Mouse (Mus musculus): ENCODE results near the gene Smtnl2. TPM values are rescaled to one million over a fixed set of nuclear protein-coding genes. Genes with fewer than 3 reads are reported as not detected.
"Not testable (repeated sequence)": the region's sequence is repeated elsewhere in the genome, so short reads cannot be mapped to it uniquely, and the experiment has no call there.

The Smtnl2 gene
- polyA plus RNA-seq, 1 experiment from 2014 or later: 7.0 TPM

- H3K4me1 ChIP-seq (replicated peaks; ENCODE audit: control insufficient read depth, insufficient read depth, low read length): peaks cover 5% of the 10 kb centered on the region; the same call in 1 of the 2 replicates
- no peak for ATAC-seq (replicated peaks; ENCODE audit: low FRiP score)
These were observed 35.0 kb upstream of the Smtnl2 start for GRCm38 (mm10) chr11:72446311-72447105.

DNA sequence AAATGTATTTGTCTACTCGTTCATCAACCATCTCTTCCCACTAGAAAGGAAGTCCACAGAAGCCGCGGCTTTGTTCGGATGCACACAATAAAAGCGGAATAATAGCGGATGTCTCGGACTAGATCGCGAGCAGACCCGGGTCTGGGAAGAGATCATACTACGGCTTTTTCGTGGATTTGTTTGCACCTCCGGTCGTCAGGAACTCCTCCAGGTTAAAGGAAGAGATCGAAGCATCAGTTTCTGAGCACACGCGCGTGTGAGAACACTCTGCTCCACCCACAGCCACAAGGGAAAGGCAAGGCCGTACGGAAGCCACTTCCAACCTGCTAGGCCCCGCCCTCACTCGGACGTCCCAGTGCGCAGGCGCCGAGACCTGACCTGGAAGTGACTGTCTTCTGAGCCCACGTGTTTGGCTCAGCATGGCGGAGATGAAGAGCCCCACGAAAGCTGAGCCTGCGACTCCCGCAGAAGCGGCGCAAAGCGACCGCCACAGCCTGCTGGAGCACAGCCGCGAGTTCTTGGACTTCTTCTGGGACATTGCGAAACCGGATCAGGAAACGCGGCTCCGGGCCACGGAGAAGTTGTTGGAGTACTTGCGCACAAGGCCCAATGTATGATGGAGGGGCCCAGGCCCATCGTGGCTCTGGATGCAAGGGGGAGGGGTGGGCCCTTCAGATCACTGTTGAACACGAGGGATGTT is 29.6 kb upstream of the Smtnl2 start, which contains the start of gene Mybbp1a:
Gene Mybbp1a (plus strand): TSS at position 391 of the 700 bp plus-strand sequence.
- H3K4me1 ChIP-seq (replicated peaks; ENCODE audit: control insufficient read depth, insufficient read depth, low read length): peaks cover 5% of the 10 kb centered on the region; the same call in 1 of the 2 replicates
- DNase-seq (ENCODE audit: low spot score) (peak; percentile 98), ATAC-seq (replicated peaks; ENCODE audit: low FRiP score) (peak; percentile 93)
- peak within 1 kb of the TSS; percentile 80 for H3K4me3 ChIP-seq (ENCODE audit: low read depth, low read length)
- peak within 1 kb of the TSS; percentile 77 for H3K9ac ChIP-seq (ENCODE audit: low read length)
- peaks cover 23% of the 10 kb centered on the region for H3K36me3 ChIP-seq (ENCODE audit: control insufficient read depth, insufficient read depth, low read length)
- peak within 1 kb of the TSS; percentile 94 for H3K27ac ChIP-seq (ENCODE audit: low read depth, low read length)
- no peaks in the 10 kb centered on the region for H3K27me3 ChIP-seq (ENCODE audit: control insufficient read depth, insufficient read depth, low read length)
- WGBS: under 1% methylated on average over 46 of the region's 46 CpGs
- H3K4me2 ChIP-seq (ENCODE audit: low read depth, low read length, severe bottlenecking): peak within 1 kb of the TSS; percentile 55
- no peaks in the 10 kb centered on the region for H3K9me3 ChIP-seq (ENCODE audit: control insufficient read depth, low read length)

More at GRCm38 (mm10) chr11:72446311-72447105, 35.0 kb upstream of the Smtnl2 start:
- Histone ChIP-seq H3K36me3 (ENCODE audit: control insufficient read depth, insufficient read depth, low read length) (peaks cover 65% of the 10 kb centered on the region), H3K27me3 (ENCODE audit: control insufficient read depth, insufficient read depth, low read length) (no peaks in the 10 kb centered on the region), H3K4me2 (ENCODE audit: low read depth, low read length, severe bottlenecking) (no peak overlapping the region), H3K27ac (ENCODE audit: low read depth, low read length) (no peak overlapping the region), H3K9ac (ENCODE audit: low read length) (no peak overlapping the region), H3K9me3 (ENCODE audit: control insufficient read depth, low read length) (no peaks in the 10 kb centered on the region), H3K4me3 (ENCODE audit: low read depth, low read length) (no peak overlapping the region)
- WGBS: 84% methylated on average over 6 of the region's 6 CpGs
- DNase-seq (ENCODE audit: low spot score): peak; percentile 73

- peak overlapping the region; percentile 55 for H3K4me2 ChIP-seq (ENCODE audit: low read depth, low read length, severe bottlenecking)
- H3K4me3 ChIP-seq (ENCODE audit: low read depth, low read length): peak overlapping the region; percentile 80
- peak overlapping the region; percentile 77 for H3K9ac ChIP-seq (ENCODE audit: low read length)
- H3K9me3 ChIP-seq (ENCODE audit: control insufficient read depth, low read length); DNase-seq (ENCODE audit: low spot score); H3K27me3 ChIP-seq (ENCODE audit: control insufficient read depth, insufficient read depth, low read length); H3K4me1 ChIP-seq (replicated peaks; ENCODE audit: control insufficient read depth, insufficient read depth, low read length): not testable (repeated sequence)
- H3K27ac ChIP-seq (ENCODE audit: low read depth, low read length): peak overlapping the region; percentile 94
- 50% methylated on average over 6 of the region's 6 CpGs for WGBS
- ATAC-seq (replicated peaks; ENCODE audit: low FRiP score): 0 out of 2 replicates have a peak, but pooled peaks have one; percentile 9
- H3K36me3 ChIP-seq (ENCODE audit: control insufficient read depth, insufficient read depth, low read length): peaks cover 21% of the 10 kb centered on the region
These were observed 29.1 kb upstream of the Smtnl2 start for GRCm38 (mm10) chr11:72440597-72440964.

DNA sequence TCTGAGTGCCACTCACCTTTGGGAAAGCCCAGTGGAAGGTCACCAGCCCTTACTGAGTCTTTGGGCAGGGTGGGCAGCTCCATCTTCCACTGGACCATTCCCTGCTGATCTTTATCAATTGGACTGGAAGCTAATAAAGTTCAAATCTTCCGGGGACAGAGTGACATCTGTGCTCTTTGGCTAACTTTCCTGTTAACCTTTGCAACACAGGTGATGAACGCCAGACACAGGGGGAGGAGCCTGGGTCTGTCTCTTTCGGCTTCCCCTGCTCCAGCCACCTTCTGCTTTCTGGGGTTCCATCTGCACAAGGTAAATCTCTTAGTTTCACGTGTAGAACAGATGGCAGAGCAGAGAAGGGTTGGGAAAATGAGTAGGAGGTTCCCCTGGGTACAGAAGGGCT is 26.9 kb upstream of the Smtnl2 start:
- H3K4me2 ChIP-seq (ENCODE audit: low read depth, low read length, severe bottlenecking): no peak overlapping the region
- no peak overlapping the region for H3K4me3 ChIP-seq (ENCODE audit: low read depth, low read length)
- peaks cover 9% of the 10 kb centered on the region for H3K36me3 ChIP-seq (ENCODE audit: control insufficient read depth, insufficient read depth, low read length)
- no peak for ATAC-seq (replicated peaks; ENCODE audit: low FRiP score)
- peak; percentile 24 for DNase-seq (ENCODE audit: low spot score)
- no peaks in the 10 kb centered on the region for H3K9me3 ChIP-seq (ENCODE audit: control insufficient read depth, low read length)
- WGBS: 73% methylated on average over 4 of the region's 4 CpGs
- H3K27me3 ChIP-seq (ENCODE audit: control insufficient read depth, insufficient read depth, low read length): no peaks in the 10 kb centered on the region
- H3K9ac ChIP-seq (ENCODE audit: low read length): no peak overlapping the region
- H3K27ac ChIP-seq (ENCODE audit: low read depth, low read length): no peak overlapping the region
- peaks cover 5% of the 10 kb centered on the region; the same call in 1 of the 2 replicates for H3K4me1 ChIP-seq (replicated peaks; ENCODE audit: control insufficient read depth, insufficient read depth, low read length)

DNA sequence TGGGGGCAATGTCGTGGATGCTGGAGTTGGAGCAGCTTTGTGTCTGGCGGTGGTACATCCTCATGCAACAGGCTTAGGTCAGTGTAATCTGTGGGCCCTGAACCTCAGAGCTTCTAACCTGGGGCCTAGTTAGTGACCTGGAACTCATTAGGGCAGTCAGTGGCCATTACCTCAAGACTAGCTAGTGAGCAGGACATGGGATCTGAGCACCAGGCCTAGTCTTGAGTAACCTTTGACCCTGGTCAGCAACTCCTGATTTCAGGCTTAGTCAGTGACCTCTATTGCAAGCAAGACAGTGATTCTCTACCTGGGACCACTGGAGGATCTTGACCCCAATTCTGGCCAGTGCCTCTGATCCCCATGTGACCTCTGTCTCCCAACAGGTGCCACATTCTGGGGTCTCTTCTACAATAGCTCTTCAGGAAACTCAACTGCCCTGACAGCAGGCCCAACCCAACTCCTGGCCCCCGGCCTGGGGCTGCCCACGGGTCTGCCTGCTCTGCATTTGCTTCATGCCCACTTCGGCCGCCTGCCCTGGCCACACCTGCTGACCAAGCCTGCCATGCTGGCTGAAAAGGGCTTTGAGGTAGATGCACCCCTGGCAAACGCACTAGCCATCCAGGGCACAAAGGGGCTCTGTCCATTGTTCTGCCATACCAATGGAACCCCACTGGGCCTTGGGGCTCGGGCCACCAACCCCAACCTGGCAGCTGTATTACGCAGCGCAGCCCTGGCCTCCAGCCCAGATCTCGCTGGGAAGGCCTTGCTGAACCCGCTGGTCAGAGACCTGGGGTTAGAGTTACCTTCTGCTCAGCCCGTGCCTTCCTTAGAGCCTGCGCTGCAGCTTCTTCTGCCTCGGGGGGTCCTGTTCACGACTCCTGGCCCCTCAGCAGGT is 25.5 kb upstream of the Smtnl2 start:
- Histone ChIP-seq H3K36me3 (ENCODE audit: control insufficient read depth, insufficient read depth, low read length) (no peaks in the 10 kb centered on the region), H3K4me2 (ENCODE audit: low read depth, low read length, severe bottlenecking) (no peak overlapping the region), H3K27ac (ENCODE audit: low read depth, low read length) (no peak overlapping the region), H3K27me3 (ENCODE audit: control insufficient read depth, insufficient read depth, low read length) (no peaks in the 10 kb centered on the region), H3K4me3 (ENCODE audit: low read depth, low read length) (no peak overlapping the region), H3K9me3 (ENCODE audit: control insufficient read depth, low read length) (no peaks in the 10 kb centered on the region), H3K4me1 (replicated peaks; ENCODE audit: control insufficient read depth, insufficient read depth, low read length) (no peaks in the 10 kb centered on the region; the same call in 1 of the 2 replicates), H3K9ac (ENCODE audit: low read length) (no peak overlapping the region)
- WGBS: 87% methylated on average over 16 of the region's 16 CpGs
- DNase-seq (ENCODE audit: low spot score): peak; percentile 48
- ATAC-seq (replicated peaks; ENCODE audit: low FRiP score): no peak

GRCm38 (mm10) chr11:72436271-72436670 is 24.8 kb upstream of the Smtnl2 start:
- no peak overlapping the region for H3K4me3 ChIP-seq (ENCODE audit: low read depth, low read length)
- DNase-seq (ENCODE audit: low spot score) (peak; percentile 40), ATAC-seq (replicated peaks; ENCODE audit: low FRiP score) (no peak)
- H3K4me2 ChIP-seq (ENCODE audit: low read depth, low read length, severe bottlenecking): no peak overlapping the region
- no peaks in the 10 kb centered on the region for H3K27me3 ChIP-seq (ENCODE audit: control insufficient read depth, insufficient read depth, low read length)
- no peaks in the 10 kb centered on the region for H3K36me3 ChIP-seq (ENCODE audit: control insufficient read depth, insufficient read depth, low read length)
- 79% methylated on average over 5 of the region's 5 CpGs for WGBS
- H3K9me3 ChIP-seq (ENCODE audit: control insufficient read depth, low read length): no peaks in the 10 kb centered on the region
- H3K27ac ChIP-seq (ENCODE audit: low read depth, low read length): no peak overlapping the region
- no peaks in the 10 kb centered on the region for H3K4me1 ChIP-seq (replicated peaks; ENCODE audit: control insufficient read depth, insufficient read depth, low read length)
- no peak overlapping the region for H3K9ac ChIP-seq (ENCODE audit: low read length)

- Histone ChIP-seq H3K36me3 (ENCODE audit: control insufficient read depth, insufficient read depth, low read length) (no peaks in the 10 kb centered on the region), H3K27me3 (ENCODE audit: control insufficient read depth, insufficient read depth, low read length) (no peaks in the 10 kb centered on the region), H3K4me3 (ENCODE audit: low read depth, low read length) (no peak overlapping the region), H3K4me2 (ENCODE audit: low read depth, low read length, severe bottlenecking) (no peak overlapping the region), H3K9ac (ENCODE audit: low read length) (no peak overlapping the region), H3K27ac (ENCODE audit: low read depth, low read length) (no peak overlapping the region), H3K4me1 (replicated peaks; ENCODE audit: control insufficient read depth, insufficient read depth, low read length) (no peaks in the 10 kb centered on the region), H3K9me3 (ENCODE audit: control insufficient read depth, low read length) (no peaks in the 10 kb centered on the region)
- WGBS: 51% methylated on average over 2 of the region's 2 CpGs
- DNase-seq (ENCODE audit: low spot score) (no peak), ATAC-seq (replicated peaks; ENCODE audit: low FRiP score) (no peak)
These were observed 24.2 kb upstream of the Smtnl2 start for GRCm38 (mm10) chr11:72435694-72436045.

All from forebrain, embryonic 11.5 days (tissue).